Mouse (Mus musculus): ENCODE results near the gene Tprkb.
"Not testable (repeated sequence)": the region's sequence is repeated elsewhere in the genome, so short reads cannot be mapped to it uniquely, and the experiment has no call there.

Tprkb gene

DNA sequence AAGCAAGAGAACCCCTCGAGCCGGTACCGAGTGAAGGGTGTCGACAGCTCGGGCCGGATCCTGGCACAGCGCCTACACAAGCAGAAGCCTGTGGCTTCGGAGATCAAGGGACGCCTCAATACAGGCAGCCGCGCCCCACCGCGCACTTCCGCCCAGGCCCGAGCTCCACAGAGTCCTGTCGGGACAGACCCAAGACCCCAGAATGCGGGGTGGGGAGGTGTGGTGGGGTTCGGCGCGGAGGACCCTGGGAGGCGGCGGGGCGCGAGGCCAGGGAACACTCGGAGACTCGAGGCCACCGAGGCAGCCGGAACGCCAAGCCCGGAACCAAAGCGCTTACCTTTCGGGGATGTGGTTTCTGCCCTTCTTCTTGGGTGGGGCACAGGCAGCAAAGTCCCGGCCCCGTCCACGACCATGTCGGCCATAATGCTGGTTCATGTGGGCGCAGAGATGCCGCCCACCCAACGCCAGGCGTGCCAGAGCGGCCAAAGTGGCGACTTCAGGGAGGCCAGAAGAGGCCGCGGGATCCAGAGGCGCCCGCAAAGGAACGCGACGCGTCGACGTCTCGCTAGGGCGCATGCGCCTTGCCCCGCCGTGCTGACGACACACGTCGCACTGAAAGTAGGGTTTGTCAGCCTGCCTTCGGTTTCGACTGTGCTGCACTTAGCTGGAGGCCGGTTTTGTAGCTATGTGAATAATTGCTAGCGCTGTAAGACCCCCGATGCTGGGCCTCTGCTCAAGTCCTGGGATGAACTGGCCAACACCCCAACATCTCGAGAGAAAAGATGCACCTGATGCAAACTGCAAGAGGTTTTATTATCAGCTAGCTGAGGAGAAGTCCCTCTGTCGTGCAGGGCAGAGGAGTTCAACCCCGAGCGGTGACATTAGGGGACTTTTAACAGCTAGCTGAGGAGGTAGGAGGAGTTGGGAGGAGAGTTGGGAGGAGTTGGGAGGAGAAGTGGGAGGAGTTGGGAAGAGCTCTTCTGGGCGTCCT, 49.7 kb downstream of the Tprkb start, which contains the start of gene Dusp11:
TSS of gene Dusp11 (minus strand) at position 567 of the 991 bp plus-strand sequence.
- in situ Hi-C loops (cut with MboI; ENCODE audit: low pct_unique_long_range_greater_than_20kb in 1 of 2, low sequenced_read_pairs in 2 of 2, unreplicated experiment in 1 of 2), result no loop called here

DNA sequence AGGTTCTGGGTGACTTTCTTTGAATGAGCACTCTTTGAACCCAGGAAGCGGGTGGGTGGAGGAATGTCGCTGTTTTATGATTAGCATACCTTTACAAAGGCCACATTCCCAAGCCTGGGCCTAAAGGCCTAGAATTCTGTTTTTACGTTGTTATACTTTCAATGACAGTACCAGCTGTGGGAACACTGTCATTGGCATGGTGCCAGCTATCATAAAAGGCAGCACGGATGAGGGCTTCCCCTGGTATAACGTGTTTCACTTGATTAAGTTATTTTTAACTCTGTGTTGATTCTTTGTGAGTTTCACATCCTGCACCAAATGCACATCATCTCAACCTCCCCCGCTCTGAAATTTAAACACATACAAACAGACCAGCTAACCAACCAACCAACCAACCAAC, 54.4 kb downstream of the Tprkb start:
- in situ Hi-C loops (cut with MboI; ENCODE audit: low pct_unique_long_range_greater_than_20kb in 1 of 2, low sequenced_read_pairs in 2 of 2, unreplicated experiment in 1 of 2), result not testable (repeated sequence)

DNA sequence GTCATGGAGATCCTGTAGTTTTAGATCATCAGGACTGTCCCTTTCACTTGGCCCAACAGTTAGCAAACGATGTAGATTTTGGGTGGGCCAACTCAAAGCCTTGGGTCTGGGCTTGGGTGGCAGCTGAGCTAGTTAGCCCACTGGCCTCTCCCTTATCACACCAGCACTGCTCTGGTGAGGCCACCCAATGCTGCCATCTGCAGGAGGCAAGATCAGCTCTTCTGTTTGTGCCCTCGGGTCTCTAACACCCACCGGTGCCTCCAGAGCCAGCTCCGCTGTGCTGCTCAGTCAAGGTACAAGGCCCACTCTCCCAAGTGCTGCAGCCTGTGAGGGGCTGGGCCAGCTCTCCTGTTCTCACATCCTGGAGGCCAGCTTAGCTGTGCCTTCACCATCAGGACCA, 55.0 kb downstream of the Tprkb start:
- in situ Hi-C loops (cut with MboI; ENCODE audit: low pct_unique_long_range_greater_than_20kb in 1 of 2, low sequenced_read_pairs in 2 of 2, unreplicated experiment in 1 of 2), result no loop called here

DNA sequence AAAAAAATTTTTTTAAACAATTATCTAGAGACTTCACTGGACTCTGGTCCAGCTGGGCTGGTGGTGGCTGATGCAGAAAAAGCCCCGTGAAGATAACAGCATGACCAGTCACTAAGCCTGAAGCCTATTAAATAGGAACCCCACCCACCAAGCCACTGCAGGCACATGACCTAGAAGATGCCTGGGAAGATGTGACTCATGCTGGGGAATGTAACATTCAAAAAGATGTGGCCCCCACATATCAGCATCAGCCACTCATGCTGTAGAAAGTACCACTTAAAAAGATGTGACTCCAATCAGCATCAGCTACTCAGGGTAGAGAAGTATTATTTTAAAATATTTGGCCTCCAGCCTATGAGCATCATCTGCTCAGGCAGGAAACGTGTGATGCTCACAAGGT, 58.2 kb downstream of the Tprkb start:
- in situ Hi-C loops (cut with MboI; ENCODE audit: low pct_unique_long_range_greater_than_20kb in 1 of 2, low sequenced_read_pairs in 2 of 2, unreplicated experiment in 1 of 2), result no loop called here

DNA sequence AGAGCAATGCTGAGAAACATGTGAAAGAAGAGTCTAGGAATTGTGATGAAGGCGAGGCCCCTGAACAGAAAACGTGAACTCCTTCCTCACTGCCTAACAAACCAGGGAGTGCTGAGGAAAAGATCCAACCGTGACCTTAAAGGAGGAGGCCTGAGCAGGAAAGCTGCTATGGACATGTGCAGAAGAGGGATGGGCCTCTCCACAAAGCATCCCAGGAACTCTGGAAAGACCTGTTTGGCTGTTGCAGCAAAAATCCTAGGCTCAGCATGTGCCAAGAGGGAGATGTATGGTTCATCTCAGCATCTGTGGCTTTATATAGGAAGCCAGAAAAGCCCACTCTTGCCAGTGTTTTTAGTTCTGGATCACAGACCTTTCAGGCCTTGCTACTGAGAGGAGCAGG, 61.0 kb downstream of the Tprkb start:
- in situ Hi-C loops (cut with MboI; ENCODE audit: low pct_unique_long_range_greater_than_20kb in 1 of 2, low sequenced_read_pairs in 2 of 2, unreplicated experiment in 1 of 2), result no loop called here

DNA sequence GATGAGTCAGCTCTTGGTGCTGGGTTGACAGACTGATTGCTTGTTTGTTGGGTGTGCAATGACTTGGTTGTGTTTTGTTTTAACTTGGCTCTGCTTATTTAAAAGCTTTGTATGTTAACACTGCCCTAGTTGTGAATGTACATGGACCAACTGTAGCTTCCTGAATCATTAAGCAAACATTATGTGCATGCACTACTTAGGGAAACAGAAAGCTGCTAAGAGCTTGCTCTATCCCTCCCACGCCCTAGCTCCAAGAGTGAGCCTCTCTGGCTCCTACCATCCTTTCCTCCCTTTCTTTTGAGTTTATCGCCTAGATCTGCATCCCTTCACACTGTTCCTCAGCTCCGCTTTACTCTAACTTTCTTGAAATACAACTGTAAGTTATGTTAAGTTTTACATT, 61.7 kb downstream of the Tprkb start:
- in situ Hi-C loops (cut with MboI; ENCODE audit: low pct_unique_long_range_greater_than_20kb in 1 of 2, low sequenced_read_pairs in 2 of 2, unreplicated experiment in 1 of 2), result no loop called here

DNA sequence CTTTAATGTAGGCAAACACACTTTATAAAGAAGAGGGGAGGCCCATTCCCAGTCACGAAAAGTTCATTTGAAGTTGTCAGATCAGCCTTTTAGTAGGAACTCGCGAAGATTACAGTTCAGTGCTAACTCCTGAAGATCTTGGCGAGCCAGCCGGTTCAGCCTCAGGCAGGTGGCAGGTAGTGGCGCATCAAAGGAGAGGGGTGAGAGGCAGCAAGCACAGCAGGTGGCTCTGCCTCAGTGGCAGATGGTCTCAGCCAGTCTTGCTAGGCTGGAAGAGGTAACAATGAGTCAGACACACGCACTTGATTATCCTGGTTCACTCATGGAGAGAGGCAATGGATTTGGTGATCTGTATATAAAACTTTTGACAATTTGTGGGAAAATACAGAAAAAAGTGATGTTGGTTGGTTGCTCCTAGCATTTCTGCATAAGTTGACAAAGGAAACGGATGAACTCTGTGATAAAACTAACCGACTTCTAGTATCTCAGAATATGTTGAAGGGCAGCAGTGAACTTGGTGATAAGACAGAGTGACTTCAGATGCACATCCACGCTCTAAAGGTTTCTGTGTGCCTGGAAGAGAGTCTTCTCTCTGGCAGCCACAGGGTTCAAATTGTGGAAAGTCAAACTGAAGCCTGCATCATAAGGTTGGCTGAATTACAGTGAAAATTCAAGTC, 63.4 kb downstream of the Tprkb start:
- in situ Hi-C loops (cut with MboI; ENCODE audit: low pct_unique_long_range_greater_than_20kb in 1 of 2, low sequenced_read_pairs in 2 of 2, unreplicated experiment in 1 of 2), result no loop called here

DNA sequence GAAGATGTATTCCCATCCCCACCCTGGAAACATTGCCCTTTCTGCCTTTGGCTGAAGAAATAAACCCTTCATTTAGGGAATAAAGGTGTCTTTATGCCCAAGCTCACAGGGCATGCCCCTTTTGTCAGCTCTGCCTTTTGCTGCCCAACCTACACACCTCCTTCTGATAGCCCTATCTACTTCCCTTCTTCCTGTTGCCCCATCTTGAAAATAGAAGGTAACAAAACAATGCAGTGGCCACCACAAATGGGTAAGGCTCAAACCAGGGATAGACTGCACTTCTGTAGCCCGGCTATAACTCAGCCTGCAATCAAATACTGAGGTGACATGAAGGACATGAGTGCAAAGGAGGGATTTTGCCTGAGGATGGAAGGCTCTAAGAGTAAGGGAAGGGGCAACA, 64.1 kb downstream of the Tprkb start:
- in situ Hi-C loops (cut with MboI; ENCODE audit: low pct_unique_long_range_greater_than_20kb in 1 of 2, low sequenced_read_pairs in 2 of 2, unreplicated experiment in 1 of 2), result no loop called here

DNA sequence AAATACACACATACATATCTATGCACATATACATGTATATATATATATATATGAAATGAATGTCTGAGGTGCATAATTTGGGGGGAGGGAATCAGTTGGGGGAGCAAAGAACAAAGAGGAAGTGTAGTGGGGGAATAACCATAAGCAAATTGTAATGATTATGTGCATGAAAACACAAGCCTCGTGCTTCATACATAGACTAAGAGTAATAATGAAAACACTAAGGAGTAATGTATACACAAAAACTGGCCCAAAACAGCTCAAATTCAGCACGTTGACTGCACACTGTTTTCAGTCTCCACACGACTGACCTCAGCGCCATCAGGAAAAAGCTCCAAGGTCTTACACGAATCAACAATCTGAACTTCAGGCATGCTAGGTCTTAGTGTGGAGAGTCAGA, 64.6 kb downstream of the Tprkb start:
- in situ Hi-C loops (cut with MboI; ENCODE audit: low pct_unique_long_range_greater_than_20kb in 1 of 2, low sequenced_read_pairs in 2 of 2, unreplicated experiment in 1 of 2), result no loop called here

DNA sequence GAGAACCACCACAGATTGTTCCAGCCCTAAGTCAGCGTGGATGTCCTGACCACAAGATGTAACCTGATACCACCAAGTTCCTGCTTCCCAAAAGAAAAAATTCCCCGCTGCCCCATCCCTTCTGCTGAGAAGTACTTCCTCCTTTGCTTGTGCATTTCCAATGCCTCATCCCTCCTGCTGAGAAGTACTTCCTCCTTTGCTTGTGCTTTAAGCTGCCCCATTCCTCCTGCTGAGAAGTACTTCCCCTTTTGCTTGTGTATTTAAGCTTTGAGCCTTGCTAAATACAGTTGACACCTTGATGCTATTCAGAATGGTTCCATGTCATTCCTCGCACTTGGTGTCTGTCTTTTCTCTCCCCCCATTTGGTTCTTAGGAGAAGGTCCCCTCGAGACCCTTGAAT, 67.1 kb downstream of the Tprkb start:
- in situ Hi-C loops (cut with MboI; ENCODE audit: low pct_unique_long_range_greater_than_20kb in 1 of 2, low sequenced_read_pairs in 2 of 2, unreplicated experiment in 1 of 2), result not testable (repeated sequence)
